Mouse (Mus musculus): ENCODE data around the gene Fcrl1. TPM values are rescaled to one million over a fixed set of nuclear protein-coding genes. Genes with fewer than 3 reads are reported as not detected.
"Not testable (repeated sequence)": the region's sequence is repeated elsewhere in the genome, so short reads cannot be mapped to it uniquely, and the experiment has no call there.

Fcrl1 gene
- polyA plus RNA-seq, 1 experiment from 2014 or later = 0.25 TPM

GRCm38 (mm10) chr3:87365691-87366090 lies 10.5 kb upstream of the Fcrl1 start:
- Histone ChIP-seq H3K9ac (ENCODE audit: low read depth, low read length) (no peak overlapping the region), H3K4me3 (ENCODE audit: low read depth, low read length) (no peak overlapping the region), H3K27me3 (replicated peaks; ENCODE audit: control insufficient read depth, insufficient read depth, low read length) (no peaks in the 10 kb centered on the region), H3K9me3 (ENCODE audit: control insufficient read depth) (no peaks in the 10 kb centered on the region), H3K36me3 (ENCODE audit: control insufficient read depth, insufficient read depth) (no peaks in the 10 kb centered on the region), H3K27ac (ENCODE audit: low read depth, low read length) (no peak overlapping the region), H3K4me2 (replicated peaks; ENCODE audit: low read depth) (no peak overlapping the region), H3K4me1 (replicated peaks; ENCODE audit: control insufficient read depth, insufficient read depth, low read length) (no peaks in the 10 kb centered on the region)
- ATAC-seq = no peak
- no peak for TF ChIP-seq CTCF (IDR thresholded peaks at IDR 0.05; ENCODE audit: low read depth)
- WGBS = 90% methylated on average over 14 of the region's 14 CpGs

- Histone ChIP-seq H3K36me3 (ENCODE audit: control insufficient read depth, insufficient read depth) (no peaks in the 10 kb centered on the region), H3K27ac (ENCODE audit: low read depth, low read length) (no peak overlapping the region), H3K4me3 (ENCODE audit: low read depth, low read length) (no peak overlapping the region), H3K27me3 (replicated peaks; ENCODE audit: control insufficient read depth, insufficient read depth, low read length) (no peaks in the 10 kb centered on the region), H3K9ac (ENCODE audit: low read depth, low read length) (no peak overlapping the region), H3K4me2 (replicated peaks; ENCODE audit: low read depth) (no peak overlapping the region), H3K9me3 (ENCODE audit: control insufficient read depth) (no peaks in the 10 kb centered on the region), H3K4me1 (replicated peaks; ENCODE audit: control insufficient read depth, insufficient read depth, low read length) (no peaks in the 10 kb centered on the region)
- TF ChIP-seq CTCF (IDR thresholded peaks at IDR 0.05; ENCODE audit: low read depth) = no peak
- no peak for ATAC-seq
- 89% methylated on average over 10 of the region's 10 CpGs for WGBS
These were observed 8.7 kb upstream of the Fcrl1 start for GRCm38 (mm10) chr3:87367511-87367910.

GRCm38 (mm10) chr3:87369181-87369580 lies 7.0 kb upstream of the Fcrl1 start:
- WGBS = 70% methylated on average over 5 of the region's 5 CpGs
- TF ChIP-seq CTCF (IDR thresholded peaks at IDR 0.05; ENCODE audit: low read depth) = no peak
- H3K9ac ChIP-seq (ENCODE audit: low read depth, low read length) = no peak overlapping the region
- no peaks in the 10 kb centered on the region for H3K36me3 ChIP-seq (ENCODE audit: control insufficient read depth, insufficient read depth)
- no peak overlapping the region for H3K4me3 ChIP-seq (ENCODE audit: low read depth, low read length)
- H3K4me2 ChIP-seq (replicated peaks; ENCODE audit: low read depth) = no peak overlapping the region
- no peaks in the 10 kb centered on the region for H3K4me1 ChIP-seq (replicated peaks; ENCODE audit: control insufficient read depth, insufficient read depth, low read length)
- no peak overlapping the region for H3K27ac ChIP-seq (ENCODE audit: low read depth, low read length)
- no peaks in the 10 kb centered on the region for H3K27me3 ChIP-seq (replicated peaks; ENCODE audit: control insufficient read depth, insufficient read depth, low read length)
- no peaks in the 10 kb centered on the region for H3K9me3 ChIP-seq (ENCODE audit: control insufficient read depth)
- no peak for ATAC-seq

GRCm38 (mm10) chr3:87377228-87377627 lies 1.0 kb downstream of the Fcrl1 start:
- no peak overlapping the region for H3K9ac ChIP-seq (ENCODE audit: low read depth, low read length)
- no peak for TF ChIP-seq CTCF (IDR thresholded peaks at IDR 0.05; ENCODE audit: low read depth)
- H3K4me1 ChIP-seq (replicated peaks; ENCODE audit: control insufficient read depth, insufficient read depth, low read length) = no peaks in the 10 kb centered on the region
- WGBS = 28% methylated on average over 3 of the region's 3 CpGs
- H3K27me3 ChIP-seq (replicated peaks; ENCODE audit: control insufficient read depth, insufficient read depth, low read length) = no peaks in the 10 kb centered on the region
- no peak overlapping the region for H3K4me3 ChIP-seq (ENCODE audit: low read depth, low read length)
- H3K36me3 ChIP-seq (ENCODE audit: control insufficient read depth, insufficient read depth) = no peaks in the 10 kb centered on the region
- H3K4me2 ChIP-seq (replicated peaks; ENCODE audit: low read depth) = peak overlapping the region; percentile 40; the same call in 1 of the 2 replicates
- H3K27ac ChIP-seq (ENCODE audit: low read depth, low read length) = no peak overlapping the region
- H3K9me3 ChIP-seq (ENCODE audit: control insufficient read depth) = no peaks in the 10 kb centered on the region
- ATAC-seq = no peak

- Histone ChIP-seq H3K4me1 (replicated peaks; ENCODE audit: control insufficient read depth, insufficient read depth, low read length) (no peaks in the 10 kb centered on the region), H3K4me2 (replicated peaks; ENCODE audit: low read depth) (peak overlapping the region; percentile 40; the same call in 1 of the 2 replicates), H3K4me3 (ENCODE audit: low read depth, low read length) (no peak overlapping the region), H3K36me3 (ENCODE audit: control insufficient read depth, insufficient read depth) (no peaks in the 10 kb centered on the region), H3K27me3 (replicated peaks; ENCODE audit: control insufficient read depth, insufficient read depth, low read length) (no peaks in the 10 kb centered on the region), H3K9ac (ENCODE audit: low read depth, low read length) (no peak overlapping the region), H3K9me3 (ENCODE audit: control insufficient read depth) (no peaks in the 10 kb centered on the region), H3K27ac (ENCODE audit: low read depth, low read length) (no peak overlapping the region)
- 50% methylated on average over 6 of the region's 6 CpGs for WGBS
- no peak for TF ChIP-seq CTCF (IDR thresholded peaks at IDR 0.05; ENCODE audit: low read depth)
- ATAC-seq = no peak
These were observed 1.5 kb downstream of the Fcrl1 start for GRCm38 (mm10) chr3:87377719-87378118.

GRCm38 (mm10) chr3:87379641-87380315 lies 3.6 kb downstream of the Fcrl1 start:
- not testable (repeated sequence) for H3K36me3 ChIP-seq (ENCODE audit: control insufficient read depth, insufficient read depth); H3K27me3 ChIP-seq (replicated peaks; ENCODE audit: control insufficient read depth, insufficient read depth, low read length); H3K27ac ChIP-seq (ENCODE audit: low read depth, low read length); H3K4me3 ChIP-seq (ENCODE audit: low read depth, low read length); ATAC-seq; H3K4me1 ChIP-seq (replicated peaks; ENCODE audit: control insufficient read depth, insufficient read depth, low read length); H3K9ac ChIP-seq (ENCODE audit: low read depth, low read length); H3K4me2 ChIP-seq (replicated peaks; ENCODE audit: low read depth); H3K9me3 ChIP-seq (ENCODE audit: control insufficient read depth)
- 87% methylated on average over 2 of the region's 2 CpGs for WGBS

All from intestine, postnatal 0 days (tissue).